Mouse (Mus musculus): ENCODE measurements at regions not wholly inside any gene's neighbourhood (a gene's known extent, or its start where the extent isn't known, plus 50 kb on each side); places are given as distances from the start of the nearest gene placed in this dataset.

DNA sequence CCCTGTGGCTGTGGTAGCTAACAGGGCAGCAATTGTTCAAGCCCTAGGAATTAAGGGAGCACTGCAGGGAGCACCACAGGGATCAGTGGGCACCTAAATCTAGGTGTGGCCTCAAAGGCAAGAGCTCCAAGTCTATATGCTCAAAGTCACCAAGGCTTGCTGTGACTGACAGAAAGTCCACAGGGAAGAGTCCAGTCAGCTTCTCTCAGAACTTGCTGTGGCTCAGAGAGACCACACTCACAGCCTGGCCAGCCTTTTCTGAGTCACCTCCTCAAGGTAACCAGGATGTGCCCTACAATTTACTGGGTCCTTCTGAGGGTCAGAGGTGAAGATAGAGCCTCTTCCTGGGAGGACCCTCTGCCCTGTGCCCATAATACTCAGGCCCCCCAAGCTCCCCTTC, 86.7 kb downstream of the Zfp706 start:
- TF ChIP-seq CTCF (IDR thresholded peaks at IDR 0.05; ENCODE audit: low read depth) (no peak), EP300 (optimal IDR thresholded peaks at IDR 0.05) (no peak)

Measured in stomach, postnatal 0 days (tissue).